22 mouse cellular contexts compared by ENCODE assay signal in genomic region chr14:91326683-91327098, GRCm38 (mm10).
DNase-seq lines count a peak whose midpoint lies in the region; ATAC-seq lines count a peak whose summit lies in the region.
"Had no signal": no experiment of that assay in that cellular context is flagged by ENCODE, and none has a peak within 500 bp of the region (broad histone marks: within the 10 kb centered on the region; RNA-seq: fewer than 3 reads in every experiment).

No protein-coding gene starts in this region.

- no peak overlapping the region for H3K27ac ChIP-seq in midbrain, embryonic 11.5 days (ENCODE audit: low read depth, low read length)
- no peak overlapping the region for H3K27ac ChIP-seq in midbrain, embryonic 10.5 days (replicated peaks)
- H3K27ac ChIP-seq in hindbrain, embryonic 12.5 days = peak overlapping the region; percentile 36; the same call in 1 of the 2 replicates
- peak overlapping the region; percentile 49 for H3K27ac ChIP-seq in midbrain, embryonic 13.5 days
- H3K27ac ChIP-seq: embryonic facial prominence, embryonic 15.5 days; gastrocnemius, adult 2 months; limb, embryonic 10.5 days; liver, embryonic 12.5 days had no signal

- DNase-seq in midbrain, embryonic 11.5 days (ENCODE audit: low spot score, missing footprints) = no peak
- no peak for DNase-seq in midbrain, embryonic 10.5 days (ENCODE audit: low spot score)
- DNase-seq in retina, embryonic 14.5 days (ENCODE audit: low spot score) = peak; percentile 3
- DNase-seq in spleen, postnatal 4 days (ENCODE audit: low spot score in 2 of 2) = no peak
- DNase-seq in B cell, adult 2 months = no peak
- no peak for DNase-seq in urinary bladder, postnatal 4 days (ENCODE audit: low spot score in 2 of 2)
- DNase-seq: adrenal gland, postnatal 14 days; cerebellum, adult 8-10 months; gastrocnemius, adult 2 months; heart, adult 18-20 months; kidney, adult 9 months; kidney, postnatal 36 days; layer of hippocampus, postnatal 36 days; lung, embryonic 14.5 days; lung, postnatal 4 days; thymus, adult 18-20 months had no signal

- 0 out of 2 replicates have a peak, but pooled peaks have one; percentile 40 for ATAC-seq in midbrain, embryonic 11.5 days (ENCODE audit: low FRiP score)
- ATAC-seq in hindbrain, embryonic 12.5 days (ENCODE audit: low FRiP score) = peak; percentile 81
- peak; percentile 73 for ATAC-seq in midbrain, embryonic 13.5 days
- ATAC-seq: liver, embryonic 12.5 days had no signal

- H3K9me3 ChIP-seq in midbrain, embryonic 11.5 days (ENCODE audit: control insufficient read depth, low read length) = no peaks in the 10 kb centered on the region
- H3K9me3 ChIP-seq in midbrain, embryonic 10.5 days (replicated peaks) = no peaks in the 10 kb centered on the region
- no peaks in the 10 kb centered on the region for H3K9me3 ChIP-seq in hindbrain, embryonic 12.5 days (replicated peaks)
- H3K9me3 ChIP-seq in midbrain, embryonic 13.5 days = no peaks in the 10 kb centered on the region
- H3K9me3 ChIP-seq: embryonic facial prominence, embryonic 15.5 days; limb, embryonic 10.5 days; liver, embryonic 12.5 days had no signal

- H3K4me3 ChIP-seq in midbrain, embryonic 11.5 days (ENCODE audit: low read depth, low read length) = no peak overlapping the region
- H3K4me3 ChIP-seq in midbrain, embryonic 10.5 days = no peak overlapping the region
- H3K4me3 ChIP-seq in hindbrain, embryonic 12.5 days = no peak overlapping the region
- H3K4me3 ChIP-seq in midbrain, embryonic 13.5 days (replicated peaks) = no peak overlapping the region
- H3K4me3 ChIP-seq: embryonic facial prominence, embryonic 15.5 days; gastrocnemius, adult 2 months; limb, embryonic 10.5 days; liver, embryonic 12.5 days had no signal

- no peaks in the 10 kb centered on the region for H3K27me3 ChIP-seq in midbrain, embryonic 11.5 days (ENCODE audit: control insufficient read depth, insufficient read depth, low read length)
- H3K27me3 ChIP-seq in midbrain, embryonic 10.5 days (ENCODE audit: low read depth, poor library complexity, severe bottlenecking) = no peaks in the 10 kb centered on the region
- H3K27me3 ChIP-seq in hindbrain, embryonic 12.5 days = no peaks in the 10 kb centered on the region
- H3K27me3 ChIP-seq in midbrain, embryonic 13.5 days = no peaks in the 10 kb centered on the region
- H3K27me3 ChIP-seq: CH12.LX; embryonic facial prominence, embryonic 15.5 days; liver, embryonic 12.5 days had no signal

- no peaks in the 10 kb centered on the region for H3K36me3 ChIP-seq in midbrain, embryonic 11.5 days (ENCODE audit: control insufficient read depth, insufficient read depth, low read length)
- no peaks in the 10 kb centered on the region for H3K36me3 ChIP-seq in midbrain, embryonic 10.5 days
- H3K36me3 ChIP-seq in hindbrain, embryonic 12.5 days = no peaks in the 10 kb centered on the region
- H3K36me3 ChIP-seq in midbrain, embryonic 13.5 days = no peaks in the 10 kb centered on the region
- H3K36me3 ChIP-seq: embryonic facial prominence, embryonic 15.5 days; limb, embryonic 10.5 days; liver, embryonic 12.5 days had no signal

- WGBS in midbrain, embryonic 11.5 days = 78% methylated on average over 3 of the region's 3 CpGs
- 84% methylated on average over 3 of the region's 3 CpGs for WGBS in midbrain, embryonic 10.5 days
- WGBS in hindbrain, embryonic 12.5 days = 64% methylated on average over 3 of the region's 3 CpGs
- 51% methylated on average over 3 of the region's 3 CpGs for WGBS in midbrain, embryonic 13.5 days

- H3K4me2 ChIP-seq in midbrain, embryonic 11.5 days = no peak overlapping the region
- no peak overlapping the region for H3K4me2 ChIP-seq in hindbrain, embryonic 12.5 days (replicated peaks)
- H3K4me2 ChIP-seq in midbrain, embryonic 13.5 days (replicated peaks) = no peak overlapping the region
- H3K4me2 ChIP-seq: embryonic facial prominence, embryonic 15.5 days; liver, embryonic 12.5 days; lung, embryonic 14.5 days had no signal

- H3K9ac ChIP-seq in midbrain, embryonic 11.5 days (ENCODE audit: low read length) = no peak overlapping the region
- no peak overlapping the region for H3K9ac ChIP-seq in hindbrain, embryonic 12.5 days
- H3K9ac ChIP-seq in midbrain, embryonic 13.5 days (replicated peaks) = no peak overlapping the region
- H3K9ac ChIP-seq: embryonic facial prominence, embryonic 15.5 days; liver, embryonic 12.5 days; lung, embryonic 14.5 days had no signal

- no peaks in the 10 kb centered on the region for H3K4me1 ChIP-seq in midbrain, embryonic 11.5 days (ENCODE audit: control insufficient read depth, insufficient read depth, low read length)
- H3K4me1 ChIP-seq in midbrain, embryonic 10.5 days = no peaks in the 10 kb centered on the region
- H3K4me1 ChIP-seq in hindbrain, embryonic 12.5 days = no peaks in the 10 kb centered on the region
- peaks cover 5% of the 10 kb centered on the region; the same call in 1 of the 2 replicates for H3K4me1 ChIP-seq in midbrain, embryonic 13.5 days (replicated peaks)
- H3K4me1 ChIP-seq: embryonic facial prominence, embryonic 15.5 days; limb, embryonic 10.5 days; liver, embryonic 12.5 days had no signal

Comparison
In these comparisons a context has a peak if more than half of its experiments do, and no peak if none do; other contexts are left out.
1. H3K27ac ChIP-seq: peak in hindbrain, embryonic 12.5 days (single experiment) and midbrain, embryonic 13.5 days (single experiment); none in midbrain, embryonic 11.5 days (single experiment) and midbrain, embryonic 10.5 days (single experiment).
2. Peak in every context shown above with its lines, with median percentiles within 50 percentile points of each other: ATAC-seq.